Mouse (Mus musculus) C2C12 (cell line): ENCODE results near the gene Nup205.

Source experiments
- CEBPB ChIP-seq: IDR thresholded peaks from one replicate; pipeline ENCODE4 v1.6.1; 2011; ENCODE audit warnings: low read depth, mild to moderate bottlenecking, control low read depth, moderate library complexity
- CTCF ChIP-seq: IDR thresholded peaks from one replicate; pipeline ENCODE4 v1.5.1; 2011; ENCODE audit not compliant: control insufficient read depth, insufficient read depth, insufficient read length
- MAX ChIP-seq: IDR thresholded peaks from one replicate; pipeline ENCODE4 v1.6.1; 2011; ENCODE audit warnings: mild to moderate bottlenecking, control low read depth
- MYOD1 ChIP-seq: IDR thresholded peaks from one replicate; pipeline ENCODE4 v1.6.1; 2011; ENCODE audit warnings: low read depth; ENCODE audit not compliant: control insufficient read depth, insufficient read length
- USF1 ChIP-seq: IDR thresholded peaks from one replicate; pipeline ENCODE4 v1.6.1; 2011; ENCODE audit warnings: low read depth, mild to moderate bottlenecking, control low read depth, moderate library complexity

DNA sequence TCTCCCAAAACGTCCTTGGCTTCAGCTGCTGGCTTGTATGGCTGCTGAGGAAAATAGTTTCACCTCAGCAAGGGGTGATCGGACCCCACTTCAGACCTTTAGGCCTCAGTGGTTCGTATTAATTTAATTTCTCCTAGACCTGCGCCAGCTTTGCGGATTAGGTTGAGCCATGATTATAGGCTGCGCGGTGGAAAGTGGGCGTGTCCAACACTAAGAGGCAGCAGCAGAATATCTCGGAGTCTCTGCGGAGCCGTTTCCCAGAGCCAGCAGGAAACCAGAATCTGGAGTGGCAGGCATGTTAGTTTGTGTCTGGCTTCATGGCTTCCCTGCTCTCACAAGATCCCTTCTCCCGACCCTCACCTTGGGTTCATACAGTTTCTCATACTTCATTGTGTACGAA, 92.4 kb downstream of the Nup205 start:
- no peak for TF ChIP-seq CTCF
- no peak for TF ChIP-seq USF1
- TF ChIP-seq MAX: no peak
- no peak for TF ChIP-seq CEBPB
- TF ChIP-seq MYOD1: no peak
